ENCODE assay signal across 29 mouse cellular contexts in genomic region chr8:3482240-3482740, GRCm38 (mm10). TPM values are rescaled to one million over a fixed set of nuclear protein-coding genes. Genes with fewer than 3 reads are reported as not detected.
"Had no signal": no experiment of that assay in that cellular context is flagged by ENCODE, and none has a peak within 500 bp of the region (broad histone marks: within the 10 kb centered on the region; RNA-seq: fewer than 3 reads in every experiment).

No protein-coding gene starts in this region.

- H3K4me2 ChIP-seq: heart, embryonic 11.5 days; heart, embryonic 13.5 days; heart, embryonic 15.5 days; hindbrain, embryonic 13.5 days; hindbrain, embryonic 15.5 days; limb, embryonic 12.5 days had no signal

- H3K4me3 ChIP-seq: heart, adult 2 months; heart, embryonic 13.5 days; heart, embryonic 15.5 days; hindbrain, embryonic 13.5 days; hindbrain, embryonic 15.5 days; layer of hippocampus, adult 2 months; left cerebral cortex, adult 2 months; limb, embryonic 10.5 days; limb, embryonic 12.5 days had no signal

- DNase-seq: gastrocnemius, postnatal 14 days; gastrocnemius, postnatal 36 days; heart, adult 11 months; heart, adult 2 months; heart, postnatal 14 days; heart, postnatal 36 days; kidney, adult 11 months; kidney, adult 2 months; kidney, postnatal 10 days; kidney, postnatal 25 days; kidney, postnatal 4 days; liver had no signal

- H3K9me3 ChIP-seq: heart, embryonic 13.5 days; heart, embryonic 15.5 days; hindbrain, embryonic 13.5 days; hindbrain, embryonic 15.5 days; limb, embryonic 10.5 days; limb, embryonic 12.5 days had no signal

- H3K27ac ChIP-seq: heart, adult 2 months; heart, embryonic 13.5 days; heart, embryonic 15.5 days; hindbrain, embryonic 13.5 days; hindbrain, embryonic 15.5 days; hindbrain, postnatal 0 days; layer of hippocampus, adult 2 months; left cerebral cortex, adult 2 months; limb, embryonic 10.5 days; limb, embryonic 12.5 days had no signal

- H3K27me3 ChIP-seq: hindbrain, embryonic 15.5 days had no signal

- ATAC-seq: hindbrain, postnatal 0 days had no signal

- H3K9ac ChIP-seq: heart, embryonic 13.5 days; heart, embryonic 15.5 days; hindbrain, embryonic 13.5 days; hindbrain, embryonic 15.5 days; limb, embryonic 12.5 days had no signal

- H3K4me1 ChIP-seq: hindbrain, embryonic 13.5 days; hindbrain, embryonic 15.5 days; limb, embryonic 10.5 days; limb, embryonic 12.5 days had no signal

- H3K36me3 ChIP-seq: heart, embryonic 13.5 days; heart, embryonic 15.5 days; hindbrain, embryonic 13.5 days; hindbrain, embryonic 15.5 days; limb, embryonic 10.5 days; limb, embryonic 12.5 days had no signal

RNA-seq across cellular contexts. Expression of gene Tex45, which starts 11.6 kb away (rescaled TPM):
- polyA plus RNA-seq: heart, adult 2 months; heart, embryonic 11.5 days; heart, embryonic 13.5 days; heart, embryonic 15.5 days; heart, postnatal 0 days; hindbrain, embryonic 11.5 days; intestine, embryonic 14.5 days; intestine, embryonic 16.5 days; kidney, embryonic 14.5 days; kidney, embryonic 16.5 days; limb, embryonic 10.5 days; limb, embryonic 12.5 days; liver, embryonic 11.5 days had no signal
